In the genomic region with DNA sequence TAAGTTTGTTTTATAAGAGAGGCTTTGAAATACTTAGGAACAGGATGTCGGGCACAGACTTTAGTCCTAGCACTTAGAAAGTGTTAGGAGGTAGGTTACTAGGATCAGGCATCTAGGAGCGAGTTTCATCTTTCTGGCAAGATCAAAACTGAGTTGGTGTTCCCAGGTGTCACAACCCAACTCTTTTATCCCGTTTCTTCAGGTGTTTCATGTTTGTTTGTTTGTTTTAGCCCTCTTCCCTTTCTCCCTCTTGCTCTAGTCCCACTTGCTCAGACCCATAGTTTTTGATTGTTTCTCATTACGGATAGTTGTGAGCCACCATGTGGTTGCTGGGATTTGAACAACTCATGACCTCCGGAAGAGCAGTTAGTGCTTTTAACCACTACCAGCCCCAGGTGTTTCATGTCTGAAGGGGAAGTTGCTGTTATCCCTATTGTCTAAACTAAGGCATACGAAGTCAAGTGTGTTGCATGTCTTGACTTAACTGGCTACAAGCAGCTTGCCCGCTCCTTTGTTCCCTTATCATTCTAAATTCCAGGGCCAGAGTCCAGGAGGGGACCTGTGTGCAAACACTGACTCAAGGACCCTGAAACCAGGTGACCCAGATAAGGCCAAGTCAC, we compare ENCODE assay signal across 8 mouse cellular contexts. TPM values are rescaled to one million over a fixed set of nuclear protein-coding genes. Genes with fewer than 3 reads are reported as not detected.
A peak's percentile ranks its signal among the peaks of the same experiment; 100 is the strongest.
DNase-seq lines count a peak whose midpoint lies in the region; ATAC-seq and TF ChIP-seq lines count a peak whose summit lies in the region.

No protein-coding gene starts in this region.

- TF ChIP-seq CTCF in embryonic fibroblast, embryonic 13.5 days (IDR thresholded peaks at IDR 0.05; ENCODE audit: borderline replicate concordance, insufficient read depth, low read length) = no peak

- peak overlapping the region; percentile 74 for H3K9ac ChIP-seq in liver, embryonic 12.5 days

- whole genome bisulfite sequencing in liver, embryonic 12.5 days (ENCODE audit: insufficient replicate concordance) = 58% methylated on average over 7 of the region's 7 CpGs

- H3K9me3 ChIP-seq in megakaryocyte, embryonic 14.5 days = peaks cover 2% of the 10 kb centered on the region; the same call in 1 of the 2 replicates
- peaks cover 1% of the 10 kb centered on the region; the same call in 1 of the 2 replicates for H3K9me3 ChIP-seq in liver, embryonic 12.5 days (replicated peaks)

- H3K27ac ChIP-seq in embryonic fibroblast, embryonic 13.5 days (ENCODE audit: insufficient read depth, low read length) = peak overlapping the region; percentile 94
- H3K27ac ChIP-seq in liver, embryonic 12.5 days = peak overlapping the region; percentile 99

- no peak for ATAC-seq in megakaryocyte, adult 5-6 weeks (ENCODE audit: poor library complexity, severe bottlenecking)
- ATAC-seq in liver, embryonic 12.5 days = no peak
- ATAC-seq in neutrophil, adult 5-6 weeks (ENCODE audit: extremely low read depth, insufficient number of reproducible peaks, low FRiP score, poor library complexity, severe bottlenecking) = 0 out of 2 replicates have a peak, but pooled peaks have one; percentile 2

- H3K4me1 ChIP-seq in megakaryocyte, embryonic 14.5 days = peaks cover 44% of the 10 kb centered on the region
- H3K4me1 ChIP-seq in embryonic fibroblast, embryonic 13.5 days (ENCODE audit: control insufficient read depth, insufficient read depth, low read length) = peaks cover 2% of the 10 kb centered on the region; the same call in 1 of the 2 replicates
- H3K4me1 ChIP-seq in liver, embryonic 12.5 days = peaks cover 39% of the 10 kb centered on the region

- H3K4me3 ChIP-seq in megakaryocyte, embryonic 14.5 days (replicated peaks) = peak overlapping the region; percentile 92
- H3K4me3 ChIP-seq in embryonic fibroblast, embryonic 13.5 days (ENCODE audit: insufficient read depth, low read length) = peak overlapping the region; percentile 23; the same call in 1 of the 2 replicates
- H3K4me3 ChIP-seq in liver, embryonic 12.5 days = peak overlapping the region; percentile 73

- H3K27me3 ChIP-seq in megakaryocyte, embryonic 14.5 days (replicated peaks) = no peaks in the 10 kb centered on the region
- H3K27me3 ChIP-seq in liver, embryonic 12.5 days (replicated peaks) = peaks cover 3% of the 10 kb centered on the region; the same call in 1 of the 2 replicates

- DNase-seq in right cerebral cortex, postnatal 4 days = no peak
- DNase-seq in embryo, embryonic 9.5 days (ENCODE audit: extremely low spot score) = no peak
- no peak for DNase-seq in left cerebral cortex, postnatal 14 days (ENCODE audit: low spot score in 2 of 2)

- 0 out of 2 replicates have a peak, but pooled peaks have one; percentile 17 for TF ChIP-seq POLR2A in embryonic fibroblast, embryonic 13.5 days (IDR thresholded peaks at IDR 0.05; ENCODE audit: low read depth, low read length)

- H3K36me3 ChIP-seq in megakaryocyte, embryonic 14.5 days (replicated peaks; ENCODE audit: low read length) = peaks cover under 1% of the 10 kb centered on the region
- 0 out of 2 replicates have a peak, but pooled peaks cover 2% of the 10 kb centered on the region for H3K36me3 ChIP-seq in liver, embryonic 12.5 days

- intact Hi-C loops in left cerebral cortex, postnatal 14 days (cut with DNase I) = loop anchor here (5.0 kb wide), 1 partner anchor 46 kb away; the partner anchor contains the start of gene Ezr

- H3K4me2 ChIP-seq in liver, embryonic 12.5 days = peak overlapping the region; percentile 88

RNA-seq across cellular contexts. Expression of gene Ezr, which starts 46.1 kb away (rescaled TPM):
- 7.8 and 123 TPM in 2 replicates for polyA plus RNA-seq in megakaryocyte, embryonic 14.5 days (2012; ENCODE audit: insufficient read depth, low replicate concordance)
- total RNA-seq in megakaryocyte, adult 5-6 weeks (2015) = 45.8 and 49.8 TPM in 2 replicates
- total RNA-seq in megakaryocyte, adult 5-6 weeks (2017) = 130 and 175 TPM in 2 replicates
- 18.3 and 20.9 TPM in 2 replicates for polyA plus RNA-seq in embryonic fibroblast, embryonic 13.5 days (2011; ENCODE audit: insufficient read length, low read depth, missing spikeins)
- polyA plus RNA-seq in liver, embryonic 12.5 days (2016; fragmentation: Nextera tagmentation; extraction: Ambion mirVana) = 67.9 and 72.4 TPM in 2 replicates
- total RNA-seq in neutrophil, adult 5-6 weeks (2017) = 651 and 692 TPM in 2 replicates
- 10 to 100 TPM; 43.6 to 47.9 TPM for total RNA-seq in left cerebral cortex, postnatal 14 days (2021)

Comparison
In these comparisons a context has a peak if more than half of its experiments do, and no peak if none do; other contexts are left out.
1. H3K4me3 ChIP-seq: peak in every context shown above with its lines; median percentile 92 in megakaryocyte, embryonic 14.5 days; 73 in liver, embryonic 12.5 days; 23 in embryonic fibroblast, embryonic 13.5 days.